Mouse (Mus musculus) ES-E14 (cell line): Measurements from ENCODE around the gene Wdr66. TPM values are rescaled to one million over a fixed set of nuclear protein-coding genes. Genes with fewer than 3 reads are reported as not detected.

Experiments
- DNase-seq: peaks from one replicate; pipeline ENCODE4 v3.0.0-alpha.2; 2013; ENCODE audit warnings: low read depth, low spot score
- H3K27ac ChIP-seq: 2 replicates; pipeline ENCODE4 v1.5.1; 2012; ENCODE audit warnings: low read depth, mild to moderate bottlenecking, low read length, moderate library complexity, mixed read lengths; ENCODE audit not compliant: poor library complexity, insufficient read depth, severe bottlenecking
- H3K36me3 ChIP-seq: 2 replicates; pipeline ENCODE4 v1.6.1; 2012; ENCODE audit warnings: mild to moderate bottlenecking, low read length, moderate library complexity, mixed read lengths; ENCODE audit not compliant: control insufficient read depth, poor library complexity, insufficient read depth, severe bottlenecking
- H3K4me1 ChIP-seq, 2 experiments: fragments of 150-350 bp in 1 of 2; sonication (generic) in 1 of 2; 2 replicates each; pipeline ENCODE4 v1.6.1; 2012; ENCODE audit warnings: low read length in 2 of 2, mild to moderate bottlenecking in 1 of 2, mixed read lengths in 1 of 2; ENCODE audit not compliant: control insufficient read depth in 2 of 2, insufficient read depth in 2 of 2, poor library complexity in 1 of 2
- H3K4me3 ChIP-seq, 2 experiments: fragments of 150-350 bp in 1 of 2; sonication (generic) in 1 of 2; 2 replicates each; pipeline ENCODE4 v1.5.1; 2012; ENCODE audit warnings: low read length in 2 of 2, low read depth in 1 of 2, mild to moderate bottlenecking in 1 of 2, mixed read lengths in 1 of 2; ENCODE audit not compliant: insufficient read depth in 1 of 2, poor library complexity in 1 of 2, severe bottlenecking in 1 of 2
- H3K9ac ChIP-seq: 2 replicates; pipeline ENCODE4 v1.6.1; 2012; ENCODE audit warnings: low read depth, mild to moderate bottlenecking, low read length, mixed read lengths; ENCODE audit not compliant: poor library complexity, insufficient read depth, severe bottlenecking
- H3K9me3 ChIP-seq: fragments of 150-350 bp; sonication (generic); 2 replicates; pipeline ENCODE4 v1.6.1; 2012; ENCODE audit warnings: low read depth, mild to moderate bottlenecking, low read length; ENCODE audit not compliant: control insufficient read depth, insufficient read depth
- CHD2 ChIP-seq: IDR thresholded peaks from 2 replicates; pipeline ENCODE4 v1.6.1; 2014; ENCODE audit warnings: mild to moderate bottlenecking, low read depth, low read length, inconsistent platforms
- HCFC1 ChIP-seq: IDR thresholded peaks from 2 replicates; pipeline ENCODE4 v1.6.1; 2012; ENCODE audit warnings: low read length, inconsistent platforms, borderline replicate concordance; ENCODE audit not compliant: insufficient read depth
- MAFK ChIP-seq: IDR thresholded peaks from 2 replicates; pipeline ENCODE4 v1.6.1; 2014; ENCODE audit warnings: mild to moderate bottlenecking, low read depth, low read length, inconsistent platforms; ENCODE audit not compliant: insufficient read depth
- ZC3H11A ChIP-seq: IDR thresholded peaks from 2 replicates; pipeline ENCODE4 v1.6.1; 2012; ENCODE audit warnings: low read depth, mild to moderate bottlenecking, inconsistent platforms, low read length, borderline replicate concordance
- ZNF384 ChIP-seq: IDR thresholded peaks from 2 replicates; pipeline ENCODE4 v1.6.1; 2012; ENCODE audit warnings: low read depth, low read length, inconsistent platforms
- in situ Hi-C, 2 experiments: fragments of 600-800 bp; cut with MboI; formaldehyde crosslinking; loops; one replicate each; pipeline ENCODE4 v1.15.1; 2025; ENCODE audit warnings: low sequenced_read_pairs in 2 of 2, inconsistent platforms in 1 of 2; ENCODE audit not compliant: unreplicated experiment in 2 of 2
- total RNA-seq: library from RNA; depleted of rRNA; stranded (reverse); fragments of 300-350 nt; gene quantifications from 2 replicates; pipeline ENCODE4 v1.2.3, GENCODE M21; 2012

The Wdr66 gene
- total RNA-seq, 1 experiment, result 0.36 TPM

DNA sequence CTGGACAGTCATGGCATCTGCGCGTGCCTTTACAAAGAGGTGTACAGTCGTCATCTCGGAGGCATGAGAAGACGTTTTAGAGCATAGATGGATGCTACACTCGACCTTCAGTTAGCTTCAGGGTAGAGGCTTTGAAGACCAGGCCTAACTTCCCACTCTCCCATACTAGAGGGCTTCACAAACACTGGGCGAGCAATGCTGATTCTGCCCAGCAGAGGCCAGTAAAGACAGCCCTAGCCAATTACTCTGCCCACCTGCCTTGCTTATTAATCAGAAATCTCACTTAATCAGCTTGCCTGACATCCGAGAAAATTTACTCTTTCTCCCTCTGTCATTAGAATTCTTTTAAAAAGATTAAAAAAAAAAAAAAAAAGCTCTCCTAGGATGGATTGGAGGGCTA lies 33.3 kb downstream of the Wdr66 start:
- Histone ChIP-seq H3K27ac (no peak overlapping the region), H3K9ac (no peak overlapping the region), H3K36me3 (no peaks in the 10 kb centered on the region), H3K9me3 (no peaks in the 10 kb centered on the region), H3K4me3 (no peak overlapping the region; a peak in 1 of 4 replicates), H3K4me1 (peaks cover 0 to 7% of the 10 kb centered on the region in 2 experiments; a peak in 2 of 4 replicates)
- DNase-seq, result no peak
- in situ Hi-C loops, result no loop called here
- TF ChIP-seq ZNF384, result no peak
- no peak for TF ChIP-seq ZC3H11A
- no peak for TF ChIP-seq CHD2
- no peak for TF ChIP-seq MAFK
- TF ChIP-seq HCFC1, result no peak

DNA sequence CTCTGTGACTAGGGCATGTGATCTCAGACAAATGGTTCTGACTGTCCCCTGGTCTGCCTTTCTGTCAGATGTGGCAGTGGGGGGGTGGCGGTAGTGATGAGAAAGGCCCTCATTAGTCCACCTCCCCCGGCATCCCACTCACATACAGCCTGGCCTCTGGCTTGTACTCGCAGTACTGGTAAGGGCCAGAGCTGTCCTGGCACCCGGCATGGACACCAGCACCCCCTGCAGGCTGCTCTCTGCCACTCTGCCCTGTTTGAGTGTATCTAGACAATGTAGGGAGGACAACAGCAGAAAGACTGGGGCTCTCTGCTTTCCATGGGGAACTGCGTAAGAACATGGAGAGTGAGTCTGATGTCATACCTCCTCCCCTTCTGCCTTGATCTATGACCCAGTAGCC lies 36.2 kb downstream of the Wdr66 start:
- Histone ChIP-seq H3K4me1 (peaks cover 0 to 5% of the 10 kb centered on the region in 2 experiments; a peak in 1 of 4 replicates), H3K36me3 (no peaks in the 10 kb centered on the region), H3K4me3 (no peak overlapping the region), H3K27ac (no peak overlapping the region), H3K9me3 (no peaks in the 10 kb centered on the region), H3K9ac (no peak overlapping the region)
- in situ Hi-C loops, result no loop called here
- DNase-seq, result no peak
- TF ChIP-seq ZNF384 (no peak), HCFC1 (no peak), MAFK (no peak), CHD2 (no peak), ZC3H11A (no peak)

GRCm38 (mm10) chr5:123294653-123295052 lies 42.8 kb downstream of the Wdr66 start:
- H3K4me3 ChIP-seq, result no peak overlapping the region

GRCm38 (mm10) chr5:123296224-123296806 lies 44.4 kb downstream of the Wdr66 start:
- Histone ChIP-seq H3K27ac (no peak overlapping the region), H3K36me3 (no peaks in the 10 kb centered on the region), H3K4me1 (peaks cover 0 to 3% of the 10 kb centered on the region in 2 experiments; a peak in 1 of 4 replicates), H3K9ac (no peak overlapping the region), H3K4me3 (no peak overlapping the region), H3K9me3 (no peaks in the 10 kb centered on the region)
- in situ Hi-C loops, result no loop called here
- no peak for TF ChIP-seq HCFC1
- TF ChIP-seq CHD2, result no peak
- TF ChIP-seq MAFK, result no peak
- TF ChIP-seq ZC3H11A, result no peak
- no peak for TF ChIP-seq ZNF384
- peak; percentile 52 for DNase-seq

More at GRCm38 (mm10) chr5:123294653-123295052, 42.8 kb downstream of the Wdr66 start:
- TF ChIP-seq ZNF384, result no peak
- TF ChIP-seq CHD2, result no peak
- no peak for TF ChIP-seq ZC3H11A
- TF ChIP-seq MAFK, result no peak
- TF ChIP-seq HCFC1, result no peak
- H3K9ac ChIP-seq, result no peak overlapping the region
- no peaks in the 10 kb centered on the region for H3K9me3 ChIP-seq
- H3K4me1 ChIP-seq, result peaks cover 0 to 3% of the 10 kb centered on the region in 2 experiments; a peak in 1 of 4 replicates
- DNase-seq, result no peak
- in situ Hi-C loops, result no loop called here
- no peak overlapping the region for H3K27ac ChIP-seq
- H3K36me3 ChIP-seq, result no peaks in the 10 kb centered on the region
